Mouse (Mus musculus) kidney, postnatal 25 days (tissue): ENCODE measurements at regions not wholly inside any gene's neighbourhood (a gene's known extent, or its start where the extent isn't known, plus 50 kb on each side); places are given as distances from the start of the nearest gene placed in this dataset.

Experiments used
- DNase-seq, 2 experiments: peaks; one replicate each; pipeline ENCODE4 v3.0.0; 2021; ENCODE audit warnings: mixed read lengths in 2 of 2

DNA sequence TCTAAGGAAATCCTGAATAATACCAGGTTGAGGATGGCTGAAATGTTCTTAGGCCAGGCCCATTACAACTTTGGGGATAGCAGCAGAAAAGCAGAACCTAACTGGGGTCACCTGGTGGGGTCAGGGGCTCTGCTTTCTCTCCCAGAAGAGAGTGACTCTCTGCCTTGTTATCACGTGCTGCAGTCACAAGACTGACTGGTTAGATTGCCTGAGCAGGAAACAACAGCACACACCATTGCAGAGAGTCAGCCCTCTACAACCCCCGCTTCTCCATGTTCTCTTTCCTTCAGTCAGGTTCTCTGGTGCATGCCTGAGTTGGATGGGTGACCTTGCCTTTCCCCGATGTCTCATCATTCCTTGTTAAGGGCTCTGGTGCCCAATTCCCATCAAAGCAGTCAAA, 91.2 kb upstream of the Hsd17b12 start:
- DNase-seq = no peak

DNA sequence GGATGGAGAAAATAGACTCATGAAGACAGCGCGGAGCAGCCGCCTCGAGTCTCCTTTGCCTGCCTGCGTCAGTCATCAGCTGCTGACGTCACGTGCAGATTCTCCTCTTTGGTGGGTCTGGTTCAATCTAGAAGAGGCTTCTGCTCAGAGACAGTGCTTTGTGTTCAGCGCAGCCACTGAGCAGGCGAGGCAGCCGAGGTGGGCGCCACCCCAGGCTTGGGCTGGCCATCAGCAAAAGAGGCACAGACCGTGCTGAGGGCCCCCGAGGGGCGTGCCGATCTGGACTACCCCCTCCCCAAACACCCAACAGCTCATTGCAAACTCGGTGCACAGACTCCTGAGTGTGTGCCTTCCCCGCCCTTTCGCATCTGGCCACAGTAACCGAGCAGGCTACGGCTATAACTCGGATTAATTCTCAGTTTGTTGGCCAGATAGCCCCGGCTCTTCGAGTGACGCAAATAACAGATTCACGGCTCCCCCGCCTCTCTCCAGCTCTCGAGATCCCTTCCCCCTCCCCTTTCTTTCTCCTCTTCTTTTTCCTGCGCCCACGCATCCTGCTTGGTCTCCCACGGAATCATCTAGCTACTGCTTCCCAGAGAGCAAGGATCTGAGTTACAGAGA, 89.2 kb upstream of the Hsd17b12 start:
- no peak for DNase-seq

DNA sequence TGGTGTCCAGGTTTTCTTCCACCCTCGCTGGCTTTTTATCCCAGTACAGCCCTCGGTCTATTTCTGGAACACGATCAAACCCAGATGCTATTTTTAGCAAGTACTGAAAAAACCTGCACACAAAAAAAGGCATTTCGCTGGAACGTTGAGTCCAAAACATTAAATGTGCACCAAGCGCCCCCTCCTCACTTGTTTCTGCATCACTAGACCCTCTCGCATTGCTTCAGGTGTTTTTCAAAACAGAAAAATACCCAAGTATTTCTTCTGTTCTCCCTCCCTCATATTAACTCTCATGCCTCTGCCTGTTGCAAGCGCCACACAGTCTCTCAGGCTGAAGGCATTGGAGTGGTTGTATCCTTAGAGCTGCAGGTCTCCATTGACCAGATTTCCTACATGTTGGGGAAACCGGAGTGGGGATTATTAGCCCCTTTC, 88.4 kb upstream of the Hsd17b12 start:
- DNase-seq = no peak

DNA sequence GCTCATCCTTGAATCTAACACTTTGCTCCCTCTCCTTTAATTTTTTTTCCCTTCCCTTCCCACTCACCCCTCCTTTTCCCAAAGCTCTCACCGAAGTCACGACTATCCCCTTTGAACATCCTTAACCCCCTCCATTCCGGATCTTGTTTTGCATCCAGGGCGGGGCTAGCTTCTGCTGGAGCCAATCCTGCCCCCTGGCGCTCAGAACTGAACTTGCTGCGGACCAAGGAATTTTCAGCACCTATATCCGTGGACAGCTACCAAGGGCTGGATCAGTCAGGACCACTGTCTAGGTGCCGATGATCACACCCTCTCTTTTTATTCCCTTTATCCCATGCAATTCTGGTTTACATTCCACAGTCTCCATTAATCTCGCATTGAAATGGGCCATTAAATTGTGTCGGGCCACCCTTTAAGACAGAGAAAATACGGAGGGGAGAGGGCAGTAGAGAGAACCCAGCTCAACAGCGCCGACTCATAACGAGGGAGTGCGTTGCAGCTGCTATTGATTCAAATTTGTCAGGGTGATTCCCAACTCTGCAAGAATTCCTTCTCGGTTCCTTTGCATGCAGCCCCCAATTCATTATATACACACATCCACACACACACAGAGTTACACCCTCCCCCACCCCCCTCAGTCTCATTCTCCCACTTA, 87.7 kb upstream of the Hsd17b12 start:
- DNase-seq = peak; percentile 74 to 84

DNA sequence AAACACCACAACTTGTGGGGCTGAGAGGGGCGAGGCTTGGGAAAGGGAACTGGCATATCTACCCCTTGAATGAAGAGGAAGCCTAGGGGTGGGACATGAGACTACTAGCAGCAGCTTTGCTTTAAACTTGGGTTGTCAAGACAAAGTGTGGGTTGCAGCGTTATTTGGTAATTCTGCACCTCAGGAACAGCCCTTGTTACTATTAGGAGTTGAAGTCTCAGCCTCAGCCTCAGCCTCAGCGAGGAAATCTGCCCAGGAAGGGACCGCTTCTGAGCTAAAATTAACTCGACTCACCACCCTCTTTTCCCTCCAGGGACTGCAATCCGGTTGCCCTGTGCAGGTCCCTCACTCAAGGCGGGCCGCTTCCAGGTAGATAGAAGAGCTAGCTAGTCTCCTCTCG, 86.4 kb upstream of the Hsd17b12 start:
- DNase-seq = no peak

DNA sequence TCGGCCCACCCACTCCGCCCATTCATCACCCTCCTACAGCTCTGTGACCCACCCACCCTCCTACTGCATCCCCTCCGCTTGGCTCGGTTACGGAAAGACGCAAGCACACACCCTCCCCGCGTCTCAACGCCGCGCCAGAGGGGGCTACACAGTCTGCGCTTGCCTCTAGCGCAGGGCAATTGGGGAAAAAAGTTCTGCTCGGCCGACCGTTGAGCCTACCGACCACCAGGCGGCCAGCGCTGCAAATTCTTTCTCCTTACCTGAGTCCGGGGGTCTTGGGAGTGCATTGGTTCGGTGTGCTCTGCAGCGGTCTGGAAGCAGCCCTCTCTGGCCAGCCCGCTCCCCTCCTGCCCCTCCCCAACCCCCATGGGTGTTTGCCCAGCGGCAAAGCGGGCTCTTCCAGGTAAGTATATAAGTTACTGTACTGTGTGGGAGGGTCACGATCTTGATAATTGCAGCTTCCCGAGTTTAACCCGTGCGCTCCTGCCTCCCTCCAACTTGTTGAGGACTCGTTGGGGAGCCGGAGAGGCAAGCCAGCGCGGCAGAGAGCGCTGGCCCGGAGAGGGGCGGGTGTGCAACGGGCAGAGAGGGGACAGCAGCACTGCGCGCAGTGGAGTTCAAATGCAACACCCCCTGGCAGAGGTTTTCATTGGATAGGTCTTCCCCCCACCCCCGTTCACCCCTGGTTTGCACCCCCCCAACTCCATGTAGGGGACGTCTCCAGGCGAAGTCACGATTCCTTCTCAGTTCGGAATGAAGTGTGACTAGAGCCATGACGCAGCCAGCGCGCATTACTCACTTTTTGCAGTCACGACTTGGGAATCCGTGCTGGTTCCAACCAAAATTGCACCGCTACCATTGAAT, 85.5 kb upstream of the Hsd17b12 start:
- DNase-seq = no peak

DNA sequence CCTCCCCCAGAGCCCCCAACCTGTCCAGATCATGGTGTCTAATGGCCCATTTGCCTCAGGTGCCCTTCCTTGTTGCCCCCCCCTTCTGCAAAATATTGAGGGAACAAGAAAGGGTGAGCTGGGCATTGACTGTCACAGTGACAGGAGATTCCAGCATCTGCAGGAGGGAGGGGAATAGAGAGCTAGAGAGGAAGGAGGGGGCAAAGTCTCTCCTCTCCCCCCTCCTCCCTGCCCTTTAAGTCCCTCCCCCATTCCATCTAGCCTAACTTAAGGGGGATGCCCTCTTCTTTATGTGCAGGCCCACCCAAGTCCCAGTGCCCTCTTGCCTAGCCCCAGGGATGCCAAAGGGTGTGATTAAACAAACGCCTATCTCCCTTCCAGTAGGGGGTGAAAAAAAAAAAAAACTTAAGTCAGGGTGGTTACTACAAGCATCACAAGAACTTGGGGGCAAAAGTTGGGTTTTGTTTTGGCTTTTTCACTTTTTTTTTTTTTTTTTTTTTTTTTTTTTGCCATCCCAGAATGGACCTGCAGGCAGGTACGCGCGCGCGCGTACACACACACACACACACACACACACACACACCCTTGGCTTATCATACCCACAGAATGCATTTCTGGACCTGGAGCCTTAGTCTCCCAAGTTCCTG, 84.8 kb upstream of the Hsd17b12 start:
- DNase-seq = no peak

DNA sequence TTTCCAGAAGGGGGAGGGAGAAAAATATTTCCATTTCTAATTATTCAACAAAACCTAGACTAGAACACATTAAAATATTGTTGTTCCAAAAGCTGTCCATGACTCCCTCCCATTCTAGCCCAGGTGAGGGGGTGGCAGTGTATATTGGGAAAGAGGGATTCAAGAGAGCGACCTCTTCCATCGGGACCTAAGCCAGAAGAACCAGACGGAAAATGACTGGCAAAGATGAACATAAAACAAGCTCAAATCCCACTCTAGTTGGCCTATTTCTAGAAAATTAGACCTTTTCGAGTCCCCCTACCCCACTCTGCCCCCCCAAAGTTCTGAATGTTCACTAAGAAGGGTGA, 84.3 kb upstream of the Hsd17b12 start:
- DNase-seq = no peak

DNA sequence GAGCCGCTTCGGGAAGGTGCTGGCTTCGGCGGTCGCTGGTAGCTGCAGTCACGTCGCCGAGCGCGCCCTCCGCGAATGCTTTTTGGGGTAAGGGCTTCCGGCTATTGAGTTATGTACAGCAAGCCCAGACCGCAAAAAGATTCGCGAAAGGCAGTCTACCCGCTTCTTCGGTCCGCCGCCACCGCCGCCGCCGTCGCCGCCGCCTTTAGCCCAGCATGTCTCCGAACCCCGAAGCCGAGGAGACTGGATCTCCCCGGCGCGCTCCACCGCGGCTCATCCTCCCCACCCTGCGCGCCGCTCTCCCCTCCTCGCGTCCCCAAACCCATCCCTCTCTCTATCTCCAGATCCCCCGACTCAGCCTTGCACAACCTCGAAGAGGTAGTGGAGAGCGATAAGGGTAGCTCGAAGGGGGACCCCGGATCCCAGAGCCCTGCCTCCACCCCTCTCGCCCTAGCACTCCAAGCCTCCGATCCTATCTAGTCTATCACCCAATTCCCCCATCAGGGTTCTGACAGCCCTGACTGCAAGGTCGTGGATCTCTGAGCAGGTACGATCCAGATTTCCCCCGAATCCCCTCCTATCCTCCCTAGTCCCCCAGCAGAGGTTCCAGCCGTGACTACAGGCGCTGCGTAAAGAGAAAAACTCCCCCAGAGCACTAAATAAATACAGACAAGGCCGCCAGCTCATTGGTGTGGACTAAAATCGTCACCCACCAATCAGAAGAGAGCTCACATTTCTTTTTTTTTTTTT, 83.7 kb upstream of the Hsd17b12 start:
- DNase-seq = no peak

DNA sequence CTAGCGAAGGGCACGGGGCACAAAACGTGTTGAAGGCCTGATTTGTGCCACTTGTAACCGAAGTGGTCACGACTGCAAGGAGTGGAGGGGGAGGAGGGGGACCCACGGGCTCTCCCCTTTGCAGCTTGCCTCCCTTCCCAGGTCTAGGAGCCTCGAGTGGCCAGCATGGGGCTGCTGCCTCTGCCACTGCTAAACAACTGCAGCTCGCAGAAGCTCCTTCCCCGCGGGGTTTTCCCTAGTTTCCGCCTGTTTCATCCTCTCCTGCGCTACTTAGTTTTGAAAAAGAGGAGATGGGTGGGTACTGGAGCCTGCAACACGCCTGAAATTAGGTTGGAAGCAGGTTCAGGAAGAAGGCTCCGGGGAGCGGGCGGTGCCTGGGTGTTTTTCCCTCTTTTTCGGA, 82.6 kb upstream of the Hsd17b12 start:
- no peak for DNase-seq

DNA sequence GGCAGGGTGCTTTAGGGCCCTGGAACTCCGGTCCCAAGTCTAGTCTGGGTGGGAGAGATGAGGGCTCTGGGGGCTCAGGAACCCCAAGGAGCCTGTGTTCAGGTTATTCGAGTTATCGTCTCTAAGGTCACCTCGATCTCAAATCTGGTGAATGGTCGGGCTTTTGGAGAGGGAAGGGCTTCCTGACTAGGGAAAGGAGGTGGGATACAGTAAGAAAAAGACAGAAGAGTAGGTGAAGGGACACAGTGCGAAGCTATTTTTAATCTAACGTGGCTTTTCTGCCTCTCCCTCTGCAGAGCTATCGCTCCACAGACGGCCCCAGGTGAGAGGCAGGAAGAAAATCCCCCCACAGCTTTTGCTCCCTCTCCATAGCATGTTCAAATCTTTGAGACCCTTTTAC, 81.8 kb upstream of the Hsd17b12 start:
- DNase-seq = no peak

DNA sequence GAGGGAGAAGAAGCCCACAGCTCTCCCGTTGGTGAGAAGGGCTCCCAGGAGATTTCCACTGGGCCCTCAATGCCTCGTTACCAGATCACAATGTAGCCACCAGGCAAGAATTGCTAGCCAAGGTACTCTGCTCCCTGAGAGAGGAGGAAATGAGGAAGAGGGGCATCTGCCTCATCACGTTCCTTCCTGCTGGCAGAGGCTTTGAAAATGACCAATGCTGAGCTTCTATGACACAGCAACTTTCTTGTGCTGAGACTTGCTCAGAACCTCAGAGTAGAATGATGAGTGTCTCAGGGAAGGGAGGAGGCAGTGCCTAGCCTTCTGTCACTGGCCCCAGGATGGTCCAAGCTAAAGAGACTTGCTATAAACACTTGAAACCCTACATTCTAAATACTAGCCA, 78.7 kb upstream of the Hsd17b12 start:
- no peak for DNase-seq

DNA sequence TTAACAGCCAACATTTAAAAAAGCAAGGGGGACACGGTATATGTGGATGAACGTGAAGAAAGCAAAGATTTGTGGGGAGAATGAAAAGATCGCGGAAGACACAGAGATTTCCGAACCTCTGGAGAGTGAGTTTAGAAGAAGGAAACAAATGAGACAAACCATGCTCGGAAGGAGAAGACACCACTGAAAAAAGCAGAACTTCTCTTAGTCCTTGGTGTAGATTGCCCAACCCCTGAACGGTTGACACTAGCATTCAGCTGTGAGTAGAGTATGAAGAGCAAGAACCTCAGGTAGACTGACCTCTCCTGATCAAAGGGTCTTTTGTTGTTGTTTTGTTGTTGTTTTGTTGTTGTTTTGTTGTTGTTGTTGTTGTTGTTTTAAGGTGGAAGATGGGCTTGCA, 75.8 kb upstream of the Hsd17b12 start:
- DNase-seq = no peak

DNA sequence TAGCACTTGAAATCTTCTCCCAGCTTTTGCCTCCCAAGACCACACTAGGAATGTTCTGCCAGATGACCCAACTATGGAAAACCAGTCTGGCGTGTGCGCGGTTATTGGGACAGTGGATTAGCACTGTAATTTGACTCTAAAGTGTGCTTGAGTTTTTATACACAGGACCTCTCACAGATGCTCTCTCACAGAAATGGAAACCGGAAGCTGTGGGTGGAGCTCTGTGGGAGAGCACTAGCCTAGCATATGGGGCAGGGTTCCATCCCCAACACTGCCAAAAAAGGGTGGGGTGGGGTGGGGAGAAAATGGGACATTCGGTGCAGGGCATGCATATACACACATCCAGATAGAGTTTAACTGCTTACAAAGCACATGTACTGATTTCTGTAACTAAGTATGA, 61.7 kb upstream of the Hsd17b12 start:
- no peak for DNase-seq

DNA sequence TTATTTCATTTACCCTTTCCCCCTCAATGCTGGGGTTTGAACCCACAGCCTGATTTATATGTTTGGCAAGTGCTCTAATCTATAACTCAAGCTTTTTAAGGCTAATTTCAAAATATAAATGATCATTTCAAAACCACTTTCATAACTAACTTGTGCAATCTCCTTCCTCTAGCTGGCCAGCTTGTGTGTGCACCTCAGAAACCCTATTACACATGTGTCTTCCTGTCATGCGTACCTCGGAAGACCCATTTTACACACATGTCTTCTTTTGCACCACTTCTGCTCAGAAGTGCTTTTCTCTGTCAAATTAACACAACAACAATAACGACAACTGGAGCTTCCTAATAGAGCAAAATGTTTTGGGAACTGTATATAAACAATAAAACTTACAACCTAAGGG, 59.7 kb upstream of the Hsd17b12 start:
- no peak for DNase-seq

DNA sequence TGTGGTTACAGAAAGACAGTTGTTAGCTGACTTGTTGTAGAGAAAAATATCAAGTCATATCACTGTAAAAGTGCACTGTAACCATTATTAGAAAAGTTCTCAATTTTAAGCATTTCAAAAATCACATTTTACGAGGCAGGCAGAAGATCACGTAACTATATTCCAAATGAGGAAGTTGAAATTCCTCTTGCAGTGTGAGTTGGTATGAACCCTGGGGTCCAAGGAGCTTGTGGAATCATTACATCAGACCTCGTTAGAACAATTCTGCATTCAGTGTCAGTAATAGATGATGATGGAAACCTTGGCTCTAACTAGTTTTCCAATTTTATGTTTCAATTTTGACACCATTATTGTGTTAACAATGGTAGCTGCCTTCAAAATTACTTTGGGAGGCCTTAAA, 57.7 kb upstream of the Hsd17b12 start:
- DNase-seq = no peak
